19 mouse cellular contexts compared by ENCODE assay signal in genomic region chr1:165233806-165234205, GRCm38 (mm10). TPM values are rescaled to one million over a fixed set of nuclear protein-coding genes. Genes with fewer than 3 reads are reported as not detected.
DNase-seq lines count a peak whose midpoint lies in the region; ATAC-seq and TF ChIP-seq lines count a peak whose summit lies in the region.
"Had no signal": no experiment of that assay in that cellular context is flagged by ENCODE, and none has a peak within 500 bp of the region (broad histone marks: within the 10 kb centered on the region; RNA-seq: fewer than 3 reads in every experiment).

No protein-coding gene starts in this region.

- no peak for TF ChIP-seq POLR2A in kidney, adult 2 months (IDR thresholded peaks at IDR 0.05; ENCODE audit: low read depth, low read length)
- TF ChIP-seq POLR2A in CH12.LX (IDR thresholded peaks at IDR 0.05; ENCODE audit: low read depth, low read length), result no peak

- no peak for DNase-seq in heart, postnatal 14 days
- peak; percentile 29 for DNase-seq in kidney, adult 2 months
- DNase-seq in CH12.LX (ENCODE audit: extremely low read depth) (no peak), ZHBTc4 (ENCODE audit: low read depth, low spot score) (peak; percentile 25)
- no peak for DNase-seq in natural killer cell, adult 2 months (ENCODE audit: low spot score in 2 of 2)
- DNase-seq: cerebellum, adult 8-10 months; gastrocnemius, adult 2 months; lung, embryonic 14.5 days; thymus, postnatal 14 days had no signal

- in situ Hi-C loops in CH12.LX (cut with MboI; ENCODE audit: low pct_ligation_motif_present, low pct_unique_long_range_greater_than_20kb, low sequenced_read_pairs), result no loop called here

- WGBS in heart, embryonic 12.5 days, result 48% methylated on average over 2 of the region's 2 CpGs
- 43% methylated on average over 2 of the region's 2 CpGs for WGBS in kidney, adult 2 months
- 76% methylated on average over 2 of the region's 2 CpGs for WGBS in kidney, embryonic 14.5 days

- no peaks in the 10 kb centered on the region for H3K9me3 ChIP-seq in heart, embryonic 12.5 days (replicated peaks)
- no peaks in the 10 kb centered on the region for H3K9me3 ChIP-seq in kidney, embryonic 14.5 days (ENCODE audit: control insufficient read depth, low read length)
- H3K9me3 ChIP-seq in CH12.LX (replicated peaks; ENCODE audit: low read length), result no peaks in the 10 kb centered on the region
- H3K9me3 ChIP-seq: forebrain, embryonic 12.5 days; hindbrain, embryonic 12.5 days; kidney, embryonic 15.5 days; midbrain, embryonic 12.5 days; neural tube, embryonic 12.5 days had no signal

- no peak for TF ChIP-seq CTCF in kidney, adult 2 months (conservative IDR thresholded peaks at IDR 0.05; ENCODE audit: insufficient read depth, insufficient read length, low read depth, low read length)
- TF ChIP-seq CTCF in CH12.LX (conservative IDR thresholded peaks at IDR 0.05 in 1 of 2, IDR thresholded peaks at IDR 0.05 in 1 of 2; ENCODE audit: low read depth in 2 of 2, low read length in 2 of 2), result no peak

- peaks cover 18% of the 10 kb centered on the region for H3K4me1 ChIP-seq in heart, embryonic 12.5 days (replicated peaks)
- H3K4me1 ChIP-seq in kidney, adult 2 months (ENCODE audit: control insufficient read depth, insufficient read depth, low read length), result peaks cover 25% of the 10 kb centered on the region
- H3K4me1 ChIP-seq in kidney, embryonic 14.5 days (ENCODE audit: control insufficient read depth, insufficient read depth, low read length), result peaks cover 9% of the 10 kb centered on the region; the same call in 1 of the 2 replicates
- H3K4me1 ChIP-seq in CH12.LX (ENCODE audit: control insufficient read depth in 1 of 2, insufficient read depth in 2 of 2), result peaks cover 6 to 24% of the 10 kb centered on the region in 2 experiments; a peak in 3 of 4 replicates

- no peak for ATAC-seq in heart, embryonic 12.5 days (ENCODE audit: insufficient number of reproducible peaks, low FRiP score)
- no peak for ATAC-seq in kidney, embryonic 14.5 days (ENCODE audit: low FRiP score, low TSS enrichment)
- ATAC-seq: inflammation-experienced regulatory T-cells, adult 6 months had no signal

- no peaks in the 10 kb centered on the region for H3K36me3 ChIP-seq in heart, embryonic 12.5 days
- no peaks in the 10 kb centered on the region for H3K36me3 ChIP-seq in kidney, adult 2 months (ENCODE audit: control insufficient read depth, insufficient read depth, low read length)
- H3K36me3 ChIP-seq in kidney, embryonic 14.5 days (ENCODE audit: control insufficient read depth, insufficient read depth, low read length), result no peaks in the 10 kb centered on the region
- H3K36me3 ChIP-seq in CH12.LX (replicated peaks in 1 of 2; ENCODE audit: control insufficient read depth in 1 of 2, insufficient read depth in 1 of 2, low read length in 1 of 2), result peaks cover 2 to 7% of the 10 kb centered on the region in 2 experiments
- H3K36me3 ChIP-seq: forebrain, embryonic 12.5 days; hindbrain, embryonic 12.5 days; kidney, embryonic 15.5 days; midbrain, embryonic 12.5 days; neural tube, embryonic 12.5 days had no signal

- intact Hi-C loops in heart, postnatal 14 days (cut with DNase I), result loop anchor here (10.0 kb wide), 2 partner anchors 231 to 929 kb away; partner anchors contain the start of genes Blzf1, Dcaf6, Mpc2 and Nme7

- TF ChIP-seq RAD21 in CH12.LX (IDR thresholded peaks at IDR 0.05; ENCODE audit: low read depth, low read length), result no peak

- H3K27ac ChIP-seq in heart, embryonic 12.5 days (ENCODE audit: poor library complexity, severe bottlenecking), result peak overlapping the region; percentile 66
- H3K27ac ChIP-seq in kidney, adult 2 months (ENCODE audit: insufficient read depth, low read depth, low read length), result peak overlapping the region; percentile 43; the same call in 1 of the 2 replicates
- no peak overlapping the region for H3K27ac ChIP-seq in kidney, embryonic 14.5 days (ENCODE audit: low read depth, low read length)
- H3K27ac ChIP-seq in CH12.LX (ENCODE audit: insufficient read depth, low read depth), result no peak overlapping the region
- H3K27ac ChIP-seq: forebrain, embryonic 12.5 days; gastrocnemius, adult 2 months; hindbrain, embryonic 12.5 days; kidney, embryonic 15.5 days; layer of hippocampus, adult 2 months; macrophage; midbrain, embryonic 12.5 days; neural tube, embryonic 12.5 days had no signal

- 0 out of 2 replicates have a peak overlapping the region, but pooled peaks have one; percentile 13 for H3K4me2 ChIP-seq in heart, embryonic 12.5 days
- no peak overlapping the region for H3K4me2 ChIP-seq in kidney, embryonic 14.5 days (replicated peaks; ENCODE audit: low read depth, low read length)
- no peak overlapping the region for H3K4me2 ChIP-seq in CH12.LX (ENCODE audit: insufficient read depth, low read depth, poor library complexity, severe bottlenecking)
- H3K4me2 ChIP-seq: forebrain, embryonic 12.5 days; hindbrain, embryonic 12.5 days; kidney, embryonic 15.5 days; lung, embryonic 14.5 days; midbrain, embryonic 12.5 days; neural tube, embryonic 12.5 days had no signal

- no peak for TF ChIP-seq EP300 in CH12.LX (IDR thresholded peaks at IDR 0.05; ENCODE audit: low read length)

- dilution Hi-C loops in CH12.LX (cut with MboI; ENCODE audit: extremely low pct_ligation_motif_present, extremely low pct_unique_long_range_greater_than_20kb, low sequenced_read_pairs), result no loop called here

- peaks cover 34% of the 10 kb centered on the region for H3K79me2 ChIP-seq in CH12.LX (replicated peaks; ENCODE audit: control insufficient read depth, extremely low read depth, insufficient read depth, poor library complexity, severe bottlenecking)

- peak overlapping the region; percentile 56 for H3K9ac ChIP-seq in heart, embryonic 12.5 days
- H3K9ac ChIP-seq in kidney, embryonic 14.5 days (ENCODE audit: low read depth, low read length), result no peak overlapping the region
- H3K9ac ChIP-seq in CH12.LX (ENCODE audit: insufficient read depth, low read depth), result peak overlapping the region; percentile 19; the same call in 1 of the 2 replicates
- H3K9ac ChIP-seq: forebrain, embryonic 12.5 days; hindbrain, embryonic 12.5 days; kidney, embryonic 15.5 days; lung, embryonic 14.5 days; midbrain, embryonic 12.5 days; neural tube, embryonic 12.5 days had no signal

- H3K4me3 ChIP-seq in heart, embryonic 12.5 days, result no peak overlapping the region
- no peak overlapping the region for H3K4me3 ChIP-seq in kidney, adult 2 months (ENCODE audit: insufficient read depth, low read depth, low read length)
- H3K4me3 ChIP-seq in kidney, embryonic 14.5 days (ENCODE audit: low read length), result no peak overlapping the region
- H3K4me3 ChIP-seq in CH12.LX (replicated peaks in 1 of 3; ENCODE audit: low read depth in 2 of 3, low read length in 2 of 3, poor library complexity in 1 of 3), result no peak overlapping the region
- H3K4me3 ChIP-seq: forebrain, embryonic 12.5 days; gastrocnemius, adult 2 months; hindbrain, embryonic 12.5 days; kidney, embryonic 15.5 days; layer of hippocampus, adult 2 months; midbrain, embryonic 12.5 days; neural tube, embryonic 12.5 days had no signal

- H3K27me3 ChIP-seq in heart, embryonic 12.5 days (replicated peaks), result no peaks in the 10 kb centered on the region
- H3K27me3 ChIP-seq in kidney, adult 2 months (replicated peaks; ENCODE audit: control insufficient read depth, insufficient read depth, low read length), result no peaks in the 10 kb centered on the region
- H3K27me3 ChIP-seq in kidney, embryonic 14.5 days (ENCODE audit: control insufficient read depth, insufficient read depth, low read length), result no peaks in the 10 kb centered on the region
- no peaks in the 10 kb centered on the region for H3K27me3 ChIP-seq in CH12.LX (replicated peaks)
- H3K27me3 ChIP-seq: forebrain, embryonic 12.5 days; hindbrain, embryonic 12.5 days; kidney, embryonic 15.5 days; midbrain, embryonic 12.5 days; neural tube, embryonic 12.5 days had no signal

TF ChIP-seq in CH12.LX, 34 proteins besides CTCF, POLR2A, EP300 and RAD21:
- TF ChIP-seq PAX5 (IDR thresholded peaks at IDR 0.05; ENCODE audit: low read length) (no peak), SMC3 (IDR thresholded peaks at IDR 0.05; ENCODE audit: low read depth, low read length) (no peak), GABPA (IDR thresholded peaks at IDR 0.05; ENCODE audit: insufficient replicate concordance, low read depth, low read length) (no peak), JUND (conservative IDR thresholded peaks at IDR 0.05; ENCODE audit: low read depth, low read length) (no peak), MYC (IDR thresholded peaks at IDR 0.05; ENCODE audit: low read depth, low read length) (no peak), IRF4 (IDR thresholded peaks at IDR 0.05; ENCODE audit: low read depth, low read length) (no peak), HCFC1 (IDR thresholded peaks at IDR 0.05; ENCODE audit: low read depth, low read length) (no peak), SIN3A (IDR thresholded peaks at IDR 0.05; ENCODE audit: low read length) (no peak), E2F4 (IDR thresholded peaks at IDR 0.05; ENCODE audit: insufficient replicate concordance, low read depth, low read length) (no peak), NELFE (IDR thresholded peaks at IDR 0.05; ENCODE audit: low read depth, low read length) (no peak), POLR2AphosphoS2 (IDR thresholded peaks at IDR 0.05; ENCODE audit: low read depth, low read length) (no peak), USF2 (conservative IDR thresholded peaks at IDR 0.05; ENCODE audit: low read depth, low read length) (no peak), TCF12 (IDR thresholded peaks at IDR 0.05; ENCODE audit: low read depth, low read length) (no peak)

RNA-seq across cellular contexts. Expression of gene Tiprl, which starts 3.0 kb away (rescaled TPM):
- 89.7 and 92.2 TPM in 2 replicates for polyA plus RNA-seq in heart, embryonic 12.5 days (2016; fragmentation: Nextera tagmentation; extraction: Ambion mirVana)
- total RNA-seq in heart, postnatal 14 days (2021), result 10 to 100 TPM; 37.1 to 37.8 TPM
- polyA plus RNA-seq in kidney, adult 2 months (2012; rRNA removed), result 21.0 and 23.2 TPM in 2 replicates
- 94.5 and 103 TPM in 2 replicates for polyA plus RNA-seq in kidney, embryonic 14.5 days (2014; fragmentation: Nextera tagmentation; extraction: Ambion mirVana)
- total RNA-seq in CH12.LX (2012; rRNA removed) (34.0 and 36.1 TPM in 2 replicates), CH12.LX (2014; rRNA removed) (82.2 and 83.2 TPM in 2 replicates)
- polyA plus RNA-seq in CH12.LX (2012; ENCODE audit: insufficient read length, low read depth), result 45.7 and 55.1 TPM in 2 replicates

RNA-seq across cellular contexts. Expression of gene Sft2d2, which starts 39.6 kb away (rescaled TPM):
- 30.5 and 31.2 TPM in 2 replicates for polyA plus RNA-seq in heart, embryonic 12.5 days (2016; fragmentation: Nextera tagmentation; extraction: Ambion mirVana)
- 10 to 100 TPM; 13.6 to 14.5 TPM for total RNA-seq in heart, postnatal 14 days (2021)
- polyA plus RNA-seq in kidney, adult 2 months (2012; rRNA removed), result 52.7 and 57.7 TPM in 2 replicates
- polyA plus RNA-seq in kidney, embryonic 14.5 days (2014; fragmentation: Nextera tagmentation; extraction: Ambion mirVana), result 13.9 and 28.7 TPM in 2 replicates
- 16.8 and 27.2 TPM in 2 replicates for total RNA-seq in CH12.LX (2012; rRNA removed)
- total RNA-seq in CH12.LX (2014; rRNA removed), result 25.2 and 26.0 TPM in 2 replicates
- polyA plus RNA-seq in CH12.LX (2012; ENCODE audit: insufficient read length, low read depth), result 30.0 and 31.6 TPM in 2 replicates

Comparison
In these comparisons a context has a peak if more than half of its experiments do, and no peak if none do; other contexts are left out.
1. H3K27ac ChIP-seq: peak in heart, embryonic 12.5 days (single experiment) and kidney, adult 2 months (single experiment); none in kidney, embryonic 14.5 days (single experiment) and CH12.LX (single experiment).
2. DNase-seq: peak in kidney, adult 2 months (single experiment) and ZHBTc4 (single experiment); none in heart, postnatal 14 days (0 of 2), CH12.LX (single experiment) and natural killer cell, adult 2 months (0 of 2).